Mouse (Mus musculus) forebrain, embryonic 13.5 days (tissue): Measurements from ENCODE around the gene Ywhaq. TPM values are rescaled to one million over a fixed set of nuclear protein-coding genes. Genes with fewer than 3 reads are reported as not detected.

Experiments used
- ATAC-seq: fragments of 200-750 bp; cut with Nextera tagmentation; 2 replicates; pipeline ENCODE4 v1.8.0; 2017
- H3K27ac ChIP-seq: fragments of 300-500 bp; sonication (generic); 2 replicates; pipeline ENCODE4 v1.5.1; 2015; ENCODE audit warnings: inconsistent platforms, mild to moderate bottlenecking, moderate library complexity
- H3K27me3 ChIP-seq: fragments of 300-500 bp; sonication (generic); 2 replicates; pipeline ENCODE4 v1.6.1; 2015; ENCODE audit warnings: mild to moderate bottlenecking, inconsistent platforms
- H3K36me3 ChIP-seq: fragments of 300-500 bp; sonication (generic); 2 replicates; pipeline ENCODE4 v1.6.1; 2015; ENCODE audit warnings: mild to moderate bottlenecking, inconsistent platforms; ENCODE audit not compliant: poor library complexity, severe bottlenecking
- H3K4me1 ChIP-seq: fragments of 300-500 bp; sonication (generic); 2 replicates; pipeline ENCODE4 v1.6.1; 2015; ENCODE audit warnings: inconsistent platforms
- H3K4me2 ChIP-seq: fragments of 300-500 bp; sonication (generic); 2 replicates; pipeline ENCODE4 v1.6.1; 2015; ENCODE audit warnings: inconsistent platforms, mild to moderate bottlenecking, moderate library complexity
- H3K4me3 ChIP-seq: fragments of 300-500 bp; sonication (generic); 2 replicates; pipeline ENCODE4 v1.5.1; 2015; ENCODE audit warnings: mild to moderate bottlenecking, inconsistent platforms
- H3K9ac ChIP-seq: fragments of 300-500 bp; sonication (generic); 2 replicates; pipeline ENCODE4 v1.6.1; 2015; ENCODE audit warnings: mild to moderate bottlenecking, inconsistent platforms
- H3K9me3 ChIP-seq: fragments of 300-500 bp; sonication (generic); replicated peaks from 2 replicates; pipeline ENCODE4 v1.6.1; 2016; ENCODE audit warnings: inconsistent platforms
- WGBS: fragments of 180-500 bp; shearing (Covaris S2); methylation state at CpG from one replicate; pipeline ENCODE4 v1.1.7; 2015; 5-methylcytosine and 5-hydroxymethylcytosine counted together
- polyA plus RNA-seq: library from polyadenylated mRNA; unstranded; fragments of >200 nt; fragmentation: Nextera tagmentation; extraction: Ambion mirVana; gene quantifications from 2 replicates; pipeline ENCODE4 v1.2.1, GENCODE M21; 2015

Gene Ywhaq
- polyA plus RNA-seq, 1 experiment from 2014 or later, result 1,152 TPM

GRCm38 (mm10) chr12:21362686-21363085, 54.8 kb downstream of the Ywhaq start:
- no peak overlapping the region for H3K4me3 ChIP-seq
- H3K36me3 ChIP-seq, result peaks cover 12% of the 10 kb centered on the region; the same call in 1 of the 2 replicates
- H3K27ac ChIP-seq, result no peak overlapping the region
- H3K4me1 ChIP-seq, result no peaks in the 10 kb centered on the region
- no peak for ATAC-seq
- H3K27me3 ChIP-seq, result no peaks in the 10 kb centered on the region
- no peak overlapping the region for H3K9ac ChIP-seq
- 86% methylated on average over 2 of the region's 2 CpGs for WGBS
- H3K4me2 ChIP-seq, result no peak overlapping the region
- H3K9me3 ChIP-seq, result no peaks in the 10 kb centered on the region

- H3K9me3 ChIP-seq, result no peaks in the 10 kb centered on the region
- H3K4me2 ChIP-seq, result no peak overlapping the region
- H3K27me3 ChIP-seq, result no peaks in the 10 kb centered on the region
- no peak overlapping the region for H3K27ac ChIP-seq
- ATAC-seq, result no peak
- WGBS, result 98% methylated on average over 8 of the region's 8 CpGs
- H3K9ac ChIP-seq, result no peak overlapping the region
- H3K4me1 ChIP-seq, result no peaks in the 10 kb centered on the region
- no peak overlapping the region for H3K4me3 ChIP-seq
- peaks cover 60% of the 10 kb centered on the region for H3K36me3 ChIP-seq
Measured at GRCm38 (mm10) chr12:21353681-21354080, 63.8 kb downstream of the Ywhaq start.

- Histone ChIP-seq H3K9ac (no peak overlapping the region), H3K4me1 (no peaks in the 10 kb centered on the region), H3K27ac (no peak overlapping the region), H3K27me3 (no peaks in the 10 kb centered on the region), H3K36me3 (peaks cover 59% of the 10 kb centered on the region), H3K4me2 (no peak overlapping the region), H3K9me3 (no peaks in the 10 kb centered on the region), H3K4me3 (no peak overlapping the region)
- WGBS, result 6% methylated on average over 7 of the region's 7 CpGs
- ATAC-seq, result no peak
Measured at GRCm38 (mm10) chr12:21350113-21350876, 67.1 kb downstream of the Ywhaq start.

GRCm38 (mm10) chr12:21346972-21347371, 70.5 kb downstream of the Ywhaq start:
- Histone ChIP-seq H3K4me1 (no peaks in the 10 kb centered on the region), H3K9me3 (no peaks in the 10 kb centered on the region), H3K36me3 (peaks cover 45% of the 10 kb centered on the region), H3K27me3 (no peaks in the 10 kb centered on the region), H3K9ac (no peak overlapping the region), H3K4me3 (no peak overlapping the region), H3K27ac (no peak overlapping the region), H3K4me2 (no peak overlapping the region)
- WGBS, result 82% methylated on average over 7 of the region's 7 CpGs
- ATAC-seq, result no peak

- no peak overlapping the region for H3K4me3 ChIP-seq
- no peak overlapping the region for H3K4me2 ChIP-seq
- H3K27me3 ChIP-seq, result no peaks in the 10 kb centered on the region
- no peak overlapping the region for H3K9ac ChIP-seq
- 96% methylated on average over 5 of the region's 5 CpGs for WGBS
- no peak for ATAC-seq
- peaks cover 51% of the 10 kb centered on the region for H3K36me3 ChIP-seq
- no peaks in the 10 kb centered on the region for H3K9me3 ChIP-seq
- no peak overlapping the region for H3K27ac ChIP-seq
- no peaks in the 10 kb centered on the region for H3K4me1 ChIP-seq
Measured at GRCm38 (mm10) chr12:21340674-21341073, 76.8 kb downstream of the Ywhaq start.

Other genes starting within 250 kb of the Ywhaq start
- 117 and 126 TPM in 2 replicates for gene Cpsf3, start 132.2 kb downstream of the Ywhaq start, polyA plus RNA-seq
- gene Itgb1bp1, start 131.4 kb downstream of the Ywhaq start, polyA plus RNA-seq, result 40.1 and 43.2 TPM in 2 replicates
- gene Iah1, start 101.2 kb downstream of the Ywhaq start, polyA plus RNA-seq, result 48.2 and 50.5 TPM in 2 replicates
- gene Adam17, start 44.0 kb downstream of the Ywhaq start, polyA plus RNA-seq, result 22.9 and 23.8 TPM in 2 replicates